Mouse (Mus musculus): Measurements from ENCODE around the gene Ltf.

- no peak for TF ChIP-seq UBTF (IDR thresholded peaks at IDR 0.05; ENCODE audit: borderline replicate concordance, insufficient read depth, low read depth, low read length)
- no peak for TF ChIP-seq MEF2A (IDR thresholded peaks at IDR 0.05; ENCODE audit: extremely low read depth, insufficient replicate concordance, low read depth, low read length, poor library complexity, severe bottlenecking)
- no peak for TF ChIP-seq USF1 (IDR thresholded peaks at IDR 0.05; ENCODE audit: low read depth, low read length)
- no peak for TF ChIP-seq POLR2A (IDR thresholded peaks at IDR 0.05; ENCODE audit: control insufficient read depth in 1 of 2, insufficient read depth in 1 of 2, low read depth in 1 of 2, low read length in 2 of 2, poor library complexity in 1 of 2)
- no peak for TF ChIP-seq EP300 (IDR thresholded peaks at IDR 0.05; ENCODE audit: low read depth in 1 of 2, low read length in 2 of 2)
- no peak for TF ChIP-seq MAZ (IDR thresholded peaks at IDR 0.05; ENCODE audit: low read depth, low read length)
- TF ChIP-seq POLR2AphosphoS5 (IDR thresholded peaks at IDR 0.05; ENCODE audit: borderline replicate concordance, low read depth, low read length) = no peak
- no peak for TF ChIP-seq TCF12 (IDR thresholded peaks at IDR 0.05; ENCODE audit: low read depth, low read length)
- no peak for TF ChIP-seq ZMIZ1 (IDR thresholded peaks at IDR 0.05; ENCODE audit: low read depth, low read length)
- TF ChIP-seq E2F4 (IDR thresholded peaks at IDR 0.05; ENCODE audit: borderline replicate concordance, low read depth, low read length) = no peak
- no peak for TF ChIP-seq CTCF (IDR thresholded peaks at IDR 0.05 in 2 of 3, conservative IDR thresholded peaks at IDR 0.05 in 1 of 3; ENCODE audit: control insufficient read depth in 1 of 3, insufficient read depth in 1 of 3, low read depth in 2 of 3, low read length in 3 of 3, poor library complexity in 1 of 3, severe bottlenecking in 1 of 3)
Measured at GRCm38 (mm10) chr9:111019022-111019421, at the start of gene Ltf.

All from MEL (cell line).